Mouse (Mus musculus) lung, postnatal 0 days (tissue): ENCODE measurements around the gene Abhd12. TPM values are rescaled to one million over a fixed set of nuclear protein-coding genes. Genes with fewer than 3 reads are reported as not detected.

Experiments
- ATAC-seq: fragments of 200-750 bp; cut with Nextera tagmentation; 2 replicates; pipeline ENCODE4 v1.8.0; 2017; ENCODE audit warnings: moderate library complexity
- DNase-seq: peaks from one replicate; pipeline ENCODE4 v3.0.0-alpha.2; 2016; ENCODE audit warnings: low spot score
- H3K27ac ChIP-seq: fragments of 300-500 bp; sonication (generic); 2 replicates; pipeline ENCODE4 v1.5.1; 2014; ENCODE audit warnings: antibody characterized with exemption, mild to moderate bottlenecking, low read length, mixed read lengths
- H3K27me3 ChIP-seq: fragments of 300-500 bp; sonication (generic); replicated peaks from 2 replicates; pipeline ENCODE4 v1.6.1; 2014; ENCODE audit warnings: low read length, mixed read lengths; ENCODE audit not compliant: insufficient read depth
- H3K36me3 ChIP-seq: fragments of 300-500 bp; sonication (generic); 2 replicates; pipeline ENCODE4 v1.6.1; 2014; ENCODE audit warnings: low read length, mixed read lengths; ENCODE audit not compliant: insufficient read depth
- H3K4me1 ChIP-seq: fragments of 300-500 bp; sonication (generic); 2 replicates; pipeline ENCODE4 v1.6.1; 2014; ENCODE audit warnings: antibody characterized with exemption, low read depth, low read length, mixed read lengths; ENCODE audit not compliant: insufficient read depth
- H3K4me2 ChIP-seq: fragments of 300-500 bp; sonication (generic); replicated peaks from 2 replicates; pipeline ENCODE4 v1.6.1; 2014; ENCODE audit warnings: low read depth, mild to moderate bottlenecking, low read length, moderate library complexity, mixed read lengths
- H3K4me3 ChIP-seq: fragments of 300-500 bp; sonication (generic); 2 replicates; pipeline ENCODE4 v1.5.1; 2014; ENCODE audit warnings: low read depth, low read length
- H3K9ac ChIP-seq: fragments of 300-500 bp; sonication (generic); replicated peaks from 2 replicates; pipeline ENCODE4 v1.6.1; 2014; ENCODE audit warnings: low read depth, mild to moderate bottlenecking
- H3K9me3 ChIP-seq: fragments of 300-500 bp; sonication (generic); 2 replicates; pipeline ENCODE4 v1.6.1; 2016; ENCODE audit warnings: low read length, mixed read lengths
- CTCF ChIP-seq: IDR thresholded peaks from 2 replicates; pipeline ENCODE4 v1.5.1; 2016; ENCODE audit warnings: antibody characterized with exemption, mild to moderate bottlenecking
- EP300 ChIP-seq: IDR thresholded peaks from 2 replicates; pipeline ENCODE4 v1.6.1; 2016; ENCODE audit warnings: antibody characterized with exemption, mild to moderate bottlenecking, control low read depth
- WGBS: fragments of 180-500 bp; shearing (Covaris S2); extraction: QIAGEN DNeasy Blood & Tissue Kit; methylation state at CpG from one replicate; pipeline ENCODE4 v1.1.7; 2014; 5-methylcytosine and 5-hydroxymethylcytosine counted together
- polyA plus RNA-seq: library from polyadenylated mRNA; unstranded; fragments of >200 nt; fragmentation: Nextera tagmentation; extraction: Ambion mirVana; gene quantifications from 2 replicates; pipeline ENCODE4 v1.2.1, GENCODE M21; 2015

Gene Abhd12
- polyA plus RNA-seq, 1 experiment from 2014 or later, result 56.5 TPM

DNA sequence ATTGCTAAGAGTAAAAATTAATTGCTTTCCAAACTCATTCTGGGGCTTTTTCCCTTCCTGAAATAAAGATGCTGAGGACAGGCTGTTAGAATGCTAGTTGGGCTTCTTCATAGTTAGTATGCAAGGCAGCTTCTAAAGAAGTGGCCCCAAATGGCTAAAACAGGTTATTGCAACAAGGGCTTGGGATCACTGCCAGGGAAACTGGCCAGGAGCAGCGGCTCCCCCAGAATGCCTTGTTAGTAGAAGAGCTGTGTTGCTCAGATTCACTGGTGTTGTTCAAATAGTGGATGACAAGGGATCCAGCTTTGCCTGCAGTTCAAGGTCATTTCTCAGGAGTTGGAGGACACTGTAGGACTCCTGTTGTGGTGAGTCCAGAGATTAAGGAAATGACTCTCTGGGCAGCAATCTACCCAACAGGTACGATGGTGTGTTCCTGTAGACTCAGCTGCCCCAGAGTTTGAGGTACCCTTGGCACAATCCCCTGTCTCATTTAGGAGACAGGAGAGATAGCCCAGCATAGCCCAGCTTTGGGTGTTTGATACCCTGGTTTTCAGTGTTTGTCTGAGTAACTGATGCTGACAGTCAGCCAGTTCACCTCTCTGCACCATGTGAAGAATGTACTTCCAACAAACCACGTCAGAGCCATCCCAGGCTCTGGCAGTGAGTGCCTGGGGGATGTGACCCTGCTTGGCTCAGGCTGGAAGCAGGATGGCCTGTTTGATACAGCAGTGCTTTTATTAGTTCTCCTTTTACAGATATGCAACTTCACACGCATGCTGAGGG, 115.6 kb downstream of the Abhd12 start:
- H3K4me1 ChIP-seq, result peaks cover 6% of the 10 kb centered on the region; the same call in 1 of the 2 replicates
- no peaks in the 10 kb centered on the region for H3K27me3 ChIP-seq
- H3K4me2 ChIP-seq, result no peak overlapping the region
- H3K36me3 ChIP-seq, result no peaks in the 10 kb centered on the region
- H3K27ac ChIP-seq, result no peak overlapping the region
- no peaks in the 10 kb centered on the region for H3K9me3 ChIP-seq
- DNase-seq (peak; percentile 84), ATAC-seq (0 out of 2 replicates have a peak, but pooled peaks have one; percentile 14)
- peak; percentile 49 for TF ChIP-seq CTCF
- TF ChIP-seq EP300, result no peak
- WGBS, result 40% methylated on average over 4 of the region's 4 CpGs
- H3K9ac ChIP-seq, result no peak overlapping the region
- no peak overlapping the region for H3K4me3 ChIP-seq

- Histone ChIP-seq H3K4me1 (peaks cover 6% of the 10 kb centered on the region; the same call in 1 of the 2 replicates), H3K9ac (peak overlapping the region; percentile 51), H3K36me3 (no peaks in the 10 kb centered on the region), H3K4me3 (peak overlapping the region; percentile 88), H3K4me2 (peak overlapping the region; percentile 92), H3K27ac (peak overlapping the region; percentile 68), H3K9me3 (no peaks in the 10 kb centered on the region), H3K27me3 (no peaks in the 10 kb centered on the region)
- TF ChIP-seq CTCF (no peak), EP300 (no peak)
- ATAC-seq (peak; percentile 17; the same call in 1 of the 2 replicates), DNase-seq (peak; percentile 22)
- whole genome bisulfite sequencing, result 2% methylated on average over 23 of the region's 23 CpGs
Observed at GRCm38 (mm10) chr2:150787234-150787771, 117.2 kb downstream of the Abhd12 start.

DNA sequence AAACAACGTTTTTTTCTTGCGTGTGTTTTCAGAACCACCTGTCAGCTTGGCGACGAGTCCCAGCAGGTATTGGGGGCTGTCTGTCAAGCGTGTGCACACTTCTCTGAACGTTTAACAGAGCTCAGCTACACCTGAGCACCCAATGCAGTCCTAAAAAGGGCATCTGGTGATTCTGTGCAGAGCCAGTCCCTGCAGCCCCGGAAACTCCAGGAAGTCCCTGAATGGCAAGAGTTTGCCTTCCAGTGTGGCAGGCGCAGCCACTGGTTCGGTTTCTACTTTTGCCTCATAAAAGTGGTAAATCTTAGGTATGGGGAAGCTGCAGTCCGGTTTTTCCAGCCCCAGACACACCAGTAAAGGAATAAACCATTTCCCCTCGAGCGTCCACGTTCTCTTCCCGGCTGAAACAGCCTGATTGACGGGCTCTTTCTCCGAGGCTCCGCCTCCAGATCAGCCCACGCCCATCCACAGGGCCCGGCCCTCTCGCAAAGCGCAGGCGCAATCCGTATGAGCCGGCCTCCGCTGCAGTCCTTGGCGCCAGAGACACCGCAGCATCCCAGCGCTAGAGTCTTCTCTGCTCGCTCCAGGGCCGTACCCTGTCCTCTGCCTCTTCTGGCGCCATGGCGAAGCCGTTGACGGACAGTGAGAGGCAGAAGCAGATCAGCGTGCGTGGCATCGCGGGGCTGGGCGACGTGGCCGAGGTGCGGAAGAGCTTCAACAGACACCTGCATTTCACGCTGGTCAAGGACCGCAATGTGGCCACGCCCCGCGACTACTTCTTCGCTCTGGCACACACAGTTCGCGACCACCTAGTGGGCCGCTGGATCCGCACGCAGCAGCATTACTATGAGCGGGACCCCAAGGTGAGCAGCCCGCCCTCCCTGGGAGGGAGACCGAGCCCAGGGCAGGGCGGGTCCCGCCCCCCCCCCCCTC, 118.0 kb downstream of the Abhd12 start, which contains the start of gene Pygb:
Gene Pygb (plus strand): TSS at position 485 of the 930 bp plus-strand sequence.
- peak within 1 kb of the TSS; percentile 51 for H3K9ac ChIP-seq
- WGBS, result 1% methylated on average over 58 of the region's 58 CpGs
- peak within 1 kb of the TSS; percentile 68 for H3K27ac ChIP-seq
- peak within 1 kb of the TSS; percentile 88 for H3K4me3 ChIP-seq
- H3K9me3 ChIP-seq, result no peaks in the 10 kb centered on the region
- peak within 1 kb of the TSS; percentile 92 for H3K4me2 ChIP-seq
- H3K36me3 ChIP-seq, result no peaks in the 10 kb centered on the region
- H3K27me3 ChIP-seq, result no peaks in the 10 kb centered on the region
- peak; percentile 98 for ATAC-seq
- H3K4me1 ChIP-seq, result peaks cover 6% of the 10 kb centered on the region; the same call in 1 of the 2 replicates
- TF ChIP-seq CTCF, result no peak
- DNase-seq, result peak; percentile 96

- no peaks in the 10 kb centered on the region for H3K36me3 ChIP-seq
- ATAC-seq, result no peak
- 0 out of 2 replicates have a peak, but pooled peaks cover 3% of the 10 kb centered on the region for H3K4me1 ChIP-seq
- TF ChIP-seq EP300, result no peak
- no peak for TF ChIP-seq CTCF
- no peaks in the 10 kb centered on the region for H3K27me3 ChIP-seq
- no peaks in the 10 kb centered on the region for H3K9me3 ChIP-seq
- H3K4me3 ChIP-seq, result no peak overlapping the region
- no peak for DNase-seq
- H3K9ac ChIP-seq, result no peak overlapping the region
- WGBS, result 72% methylated on average over 2 of the region's 2 CpGs
- H3K4me2 ChIP-seq, result no peak overlapping the region
- H3K27ac ChIP-seq, result no peak overlapping the region
Observed at GRCm38 (mm10) chr2:150782801-150783200, 121.7 kb downstream of the Abhd12 start.

Other genes starting within 250 kb of the Abhd12 start
- gene Acss1, start 236.2 kb downstream of the Abhd12 start, polyA plus RNA-seq, result 12.9 and 13.4 TPM in 2 replicates
- gene Vsx1, start 215.4 kb downstream of the Abhd12 start, polyA plus RNA-seq, result not detected in 2 replicates
- gene Entpd6, start 155.7 kb downstream of the Abhd12 start, polyA plus RNA-seq, result 10.1 and 11.2 TPM in 2 replicates
- 43.5 and 56.6 TPM in 2 replicates for gene Pygb, start 118.0 kb downstream of the Abhd12 start, polyA plus RNA-seq
- gene Gins1, start 659 bp upstream of the Abhd12 start, polyA plus RNA-seq, result 4.4 and 6.1 TPM in 2 replicates
- 2.9 and 3.9 TPM in 2 replicates for gene Ninl, start 134.6 kb upstream of the Abhd12 start, polyA plus RNA-seq
- 20.8 and 23.4 TPM in 2 replicates for gene Nanp, start 134.7 kb upstream of the Abhd12 start, polyA plus RNA-seq
- gene Gm14151, start 187.6 kb upstream of the Abhd12 start, polyA plus RNA-seq, result not detected in 2 replicates
- gene Gm14147, start 193.5 kb upstream of the Abhd12 start, polyA plus RNA-seq, result not detected in 2 replicates